Mouse (Mus musculus): Measurements from ENCODE around the gene Pick1.

Pick1 gene

DNA sequence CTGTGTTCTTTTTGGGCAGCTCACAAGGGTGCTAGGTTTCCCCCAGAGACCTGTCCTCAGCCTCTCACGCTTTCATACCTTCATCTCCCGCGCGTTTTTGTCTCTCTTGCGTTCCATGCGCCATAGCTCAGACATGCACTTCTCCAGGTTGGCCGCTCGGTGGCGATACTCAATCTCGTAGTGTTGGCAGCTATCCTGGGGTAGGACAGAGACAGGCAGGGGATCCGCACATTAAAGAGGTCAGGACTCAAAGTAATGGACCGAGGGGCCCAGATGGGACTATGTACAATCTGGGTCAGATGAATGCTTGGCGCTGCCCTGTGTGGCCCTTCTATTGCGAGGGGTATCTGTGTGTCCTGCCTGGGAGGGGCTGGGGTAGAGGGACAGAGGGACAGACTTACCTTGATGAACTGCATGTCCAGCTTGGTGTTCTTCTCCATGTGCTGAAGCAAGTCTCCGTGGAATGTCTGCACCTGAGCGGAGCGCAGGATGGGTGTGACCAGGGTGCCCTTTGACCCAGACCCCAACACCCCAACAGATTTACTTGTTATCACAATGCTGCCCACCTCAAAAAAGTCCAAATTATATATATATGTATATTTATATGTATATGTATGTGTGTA is 42.3 kb downstream of the Pick1 start:
- DNase-seq = peak; percentile 54

GRCm38 (mm10) chr15:79273020-79273419 is 44.0 kb downstream of the Pick1 start:
- DNase-seq = no peak

DNA sequence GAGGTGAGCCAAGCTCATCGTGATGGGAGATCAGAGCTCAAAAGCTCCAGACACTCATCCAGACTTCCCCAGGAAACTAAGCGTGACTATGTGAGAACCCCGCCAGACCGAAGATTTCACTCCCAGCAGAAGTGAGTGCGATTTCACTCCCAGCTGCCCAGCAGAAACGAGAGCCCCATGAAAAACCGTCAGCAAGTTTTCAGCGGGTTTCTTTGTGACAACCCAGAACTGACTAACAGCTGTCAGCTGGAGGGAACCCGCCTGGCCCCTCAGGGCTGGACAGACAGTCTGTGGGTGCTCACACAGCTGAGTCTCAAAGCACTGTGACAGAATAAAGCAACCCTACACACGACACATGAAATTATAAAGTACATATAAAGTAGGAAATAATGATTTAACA is 48.8 kb downstream of the Pick1 start:
- no peak for DNase-seq

DNA sequence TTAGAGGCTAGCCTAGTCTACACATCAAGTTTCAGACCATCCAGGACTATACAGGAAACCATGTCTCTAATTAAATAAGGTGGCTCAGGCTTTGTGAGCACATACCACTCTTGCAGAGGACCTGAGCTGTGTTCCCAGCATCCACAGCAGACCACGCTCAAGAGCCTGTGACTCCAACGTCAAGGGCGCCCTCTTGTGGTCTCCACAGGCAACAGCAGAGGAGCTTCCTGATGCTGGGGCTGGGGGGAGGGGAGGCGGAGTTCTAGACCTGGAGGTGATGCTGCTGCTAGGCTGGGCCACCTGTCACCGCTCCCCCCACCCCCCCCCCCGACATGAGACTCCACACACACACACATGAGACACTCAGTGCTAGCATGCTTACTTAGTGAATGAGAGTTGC is 51.2 kb downstream of the Pick1 start:
- DNase-seq = peak; percentile 51

DNA sequence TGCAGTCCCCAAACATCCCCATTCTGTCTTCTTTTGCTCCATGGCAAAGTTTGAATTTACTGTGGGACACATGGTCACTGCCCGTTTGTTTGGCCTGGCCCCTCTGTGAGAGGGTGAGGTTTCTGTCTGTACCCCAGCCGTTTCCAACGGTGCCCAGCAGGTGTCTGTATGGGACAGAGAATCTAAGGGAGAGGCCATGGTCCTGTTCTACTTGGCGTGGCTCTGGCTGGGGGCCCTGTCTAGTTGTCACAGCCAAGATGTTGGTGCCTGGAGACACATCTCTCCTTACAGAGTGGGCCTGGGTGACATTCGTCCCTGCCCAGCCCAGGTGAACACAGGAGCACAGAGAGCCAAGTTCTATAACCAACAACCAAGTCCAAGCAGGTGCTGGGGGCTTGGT is 51.9 kb downstream of the Pick1 start:
- DNase-seq = no peak

DNA sequence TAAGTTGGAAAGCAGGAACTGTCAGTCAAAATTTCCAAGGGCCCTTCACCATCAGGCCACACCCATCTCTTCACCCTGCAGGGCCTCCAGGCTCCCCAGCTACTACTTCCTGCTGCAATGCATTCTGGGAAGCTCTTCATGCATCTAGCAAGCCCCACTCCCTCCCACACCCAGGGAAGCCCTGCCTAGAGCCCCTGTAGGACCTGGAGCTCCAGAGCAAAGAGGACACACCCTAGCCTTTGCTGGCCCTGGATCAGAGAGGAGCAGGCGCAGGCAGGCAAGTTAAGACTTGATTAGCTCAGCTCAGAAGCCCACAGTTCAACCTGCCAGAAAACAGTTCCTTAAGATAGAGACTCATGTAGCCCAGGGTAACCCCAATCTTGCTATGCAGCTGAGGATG is 52.4 kb downstream of the Pick1 start:
- DNase-seq = no peak

- no peak for DNase-seq
Measured at GRCm38 (mm10) chr15:79282434-79282833, 53.5 kb downstream of the Pick1 start.

DNA sequence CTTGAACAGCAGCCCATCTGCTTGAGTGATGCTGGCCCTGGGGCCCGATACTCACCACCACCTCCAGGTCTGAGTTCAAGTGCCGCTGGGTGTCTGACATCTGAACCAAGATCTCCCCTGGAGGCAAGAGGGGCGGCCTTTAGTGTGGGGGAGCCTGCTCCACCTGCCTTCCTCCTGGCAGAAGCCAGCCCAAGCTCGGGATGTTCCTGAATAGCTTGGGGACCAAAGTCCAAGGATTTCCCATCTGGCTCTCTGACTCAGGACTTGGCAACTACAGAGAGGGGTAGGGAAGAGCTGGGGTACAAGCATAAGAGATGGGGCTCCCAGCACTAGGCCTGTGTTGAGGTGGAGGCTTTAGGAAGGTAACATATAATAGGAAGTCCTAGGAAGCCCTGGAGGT is 54.4 kb downstream of the Pick1 start:
- peak; percentile 44 for DNase-seq

DNA sequence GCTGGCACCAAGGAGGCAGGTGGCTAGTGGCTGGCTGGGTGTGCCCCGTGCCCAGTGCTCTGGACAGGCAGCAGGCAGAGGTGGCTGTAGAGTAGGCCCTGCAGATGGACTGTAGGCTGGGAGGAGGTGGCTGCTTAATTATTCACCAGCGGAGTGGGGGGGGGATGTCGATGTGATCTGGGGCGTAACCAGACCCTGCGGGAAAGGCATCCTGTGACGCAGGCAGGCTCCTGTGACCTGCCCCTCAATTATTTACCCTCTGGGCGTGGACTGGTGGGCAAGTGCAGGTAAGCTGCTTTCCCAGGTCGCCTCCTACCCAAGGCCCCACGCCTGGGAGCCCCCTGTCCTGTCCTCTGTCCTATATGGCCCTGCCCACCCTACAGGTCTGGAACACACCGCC is 56.4 kb downstream of the Pick1 start, which contains the start of gene Baiap2l2:
Baiap2l2 (minus strand) TSS at position 139 of the 400 bp plus-strand sequence.
- DNase-seq = peak; percentile 83

- peak; percentile 64 for DNase-seq
Measured at GRCm38 (mm10) chr15:79286141-79286540, 57.2 kb downstream of the Pick1 start.

DNA sequence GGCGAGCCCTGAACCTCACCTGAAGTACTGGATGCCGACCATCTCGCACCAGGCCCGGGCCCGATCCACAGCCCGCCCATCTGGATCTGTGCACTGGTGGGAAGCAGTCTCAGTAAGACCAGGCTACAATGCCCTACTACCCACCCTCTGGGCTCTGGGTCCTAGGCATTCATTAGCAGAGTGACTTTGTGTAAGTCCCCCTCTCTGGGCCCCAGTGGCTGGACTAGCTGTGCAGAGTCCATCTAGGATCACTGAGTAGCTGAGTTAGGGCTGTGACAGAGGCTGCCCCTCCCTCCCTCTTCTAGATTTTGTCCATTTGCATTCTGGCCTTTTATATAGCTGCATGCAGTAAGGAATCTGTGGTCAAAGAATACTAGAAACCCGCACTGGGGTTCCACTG is 58.1 kb downstream of the Pick1 start:
- DNase-seq = peak; percentile 61

GRCm38 (mm10) chr15:79288387-79288786 is 59.4 kb downstream of the Pick1 start:
- DNase-seq = no peak

GRCm38 (mm10) chr15:79289441-79289840 is 60.5 kb downstream of the Pick1 start:
- no peak for DNase-seq

GRCm38 (mm10) chr15:79290340-79290739 is 61.4 kb downstream of the Pick1 start:
- no peak for DNase-seq

GRCm38 (mm10) chr15:79292779-79293178 is 63.8 kb downstream of the Pick1 start:
- DNase-seq = no peak

GRCm38 (mm10) chr15:79298553-79298952 is 69.6 kb downstream of the Pick1 start:
- DNase-seq = no peak
